Mouse (Mus musculus) MEL (cell line): Measurements from ENCODE around the gene Tsnaxip1. TPM values are rescaled to one million over a fixed set of nuclear protein-coding genes. Genes with fewer than 3 reads are reported as not detected.

Source experiments
- DNase-seq: peaks from one replicate; pipeline ENCODE4 v3.0.0; 2011; ENCODE audit warnings: low read depth, low spot score
- H3K27ac ChIP-seq: 2 replicates; pipeline ENCODE4 v1.5.1; 2012; ENCODE audit warnings: low read depth, mild to moderate bottlenecking, control low read depth, low read length, moderate library complexity; ENCODE audit not compliant: control insufficient read depth
- H3K27me3 ChIP-seq, 2 experiments: fragments of 150-350 bp in 1 of 2; sonication (generic) in 1 of 2; 2 replicates each; pipeline ENCODE4 v1.6.1; 2012; ENCODE audit warnings: low read length in 2 of 2, mild to moderate bottlenecking in 2 of 2, improper control_type of control experiment in 1 of 2, moderate library complexity in 1 of 2; ENCODE audit not compliant: insufficient read depth in 2 of 2, control insufficient read depth in 1 of 2
- H3K36me3 ChIP-seq, 2 experiments: 2 replicates each; pipeline ENCODE4 v1.6.1; 2012 to 2014; ENCODE audit warnings: low read length in 2 of 2, improper control_type of control experiment in 1 of 2, inconsistent platforms in 1 of 2, mild to moderate bottlenecking in 1 of 2; ENCODE audit not compliant: insufficient read depth in 2 of 2, control insufficient read depth in 1 of 2
- H3K4me1 ChIP-seq, 2 experiments: fragments of 150-350 bp in 1 of 2; sonication (generic) in 1 of 2; 2 replicates each; pipeline ENCODE4 v1.6.1; 2012; ENCODE audit warnings: low read length in 2 of 2, improper control_type of control experiment in 1 of 2, mild to moderate bottlenecking in 1 of 2; ENCODE audit not compliant: insufficient read depth in 2 of 2, control insufficient read depth in 1 of 2
- H3K4me3 ChIP-seq, 2 experiments: fragments of 150-350 bp in 1 of 2; sonication (generic) in 1 of 2; 2 replicates each; pipeline ENCODE4 v1.5.1; 2012; ENCODE audit warnings: low read depth in 2 of 2, low read length in 2 of 2, mild to moderate bottlenecking in 2 of 2, moderate library complexity in 2 of 2, control low read depth in 1 of 2, improper control_type of control experiment in 1 of 2; ENCODE audit not compliant: control insufficient read depth in 1 of 2, insufficient read depth in 1 of 2
- H3K79me2 ChIP-seq: 2 replicates; pipeline ENCODE4 v1.6.1; 2012; ENCODE audit warnings: mild to moderate bottlenecking, low read length, moderate library complexity; ENCODE audit not compliant: control insufficient read depth, poor library complexity, insufficient read depth
- H3K9ac ChIP-seq: 2 replicates; pipeline ENCODE4 v1.6.1; 2012; ENCODE audit warnings: low read depth, mild to moderate bottlenecking, control low read depth, low read length, moderate library complexity; ENCODE audit not compliant: control insufficient read depth, poor library complexity, severe bottlenecking
- H3K9me3 ChIP-seq: fragments of 150-350 bp; sonication (generic); replicated peaks from 2 replicates; pipeline ENCODE4 v1.6.1; 2012; ENCODE audit warnings: mild to moderate bottlenecking, low read length, improper control_type of control experiment, moderate library complexity; ENCODE audit not compliant: insufficient read depth
- CHD1 ChIP-seq: IDR thresholded peaks from 2 replicates; pipeline ENCODE4 v1.6.1; 2012; ENCODE audit warnings: low read depth, mild to moderate bottlenecking, inconsistent platforms, low read length, improper control_type of control experiment
- CHD2 ChIP-seq: IDR thresholded peaks from 2 replicates; pipeline ENCODE4 v1.6.1; 2011; ENCODE audit warnings: low read length, improper control_type of control experiment
- E2F4 ChIP-seq: IDR thresholded peaks from 2 replicates; pipeline ENCODE4 v1.6.1; 2011; ENCODE audit warnings: low read depth, low read length, improper control_type of control experiment, borderline replicate concordance
- EP300 ChIP-seq, 2 experiments: IDR thresholded peaks; 2 replicates each; pipeline ENCODE4 v1.6.1; 2011; ENCODE audit warnings: improper control_type of control experiment in 2 of 2, low read length in 2 of 2, low read depth in 1 of 2, mild to moderate bottlenecking in 1 of 2
- ETS1 ChIP-seq: IDR thresholded peaks from 2 replicates; pipeline ENCODE4 v1.6.1; 2012; ENCODE audit warnings: low read depth, mild to moderate bottlenecking, inconsistent platforms, low read length, improper control_type of control experiment, moderate library complexity
- GABPA ChIP-seq: IDR thresholded peaks from 2 replicates; pipeline ENCODE4 v1.6.1; 2012; ENCODE audit warnings: low read depth, mild to moderate bottlenecking, inconsistent platforms, low read length, improper control_type of control experiment, moderate library complexity
- GATA1 ChIP-seq: IDR thresholded peaks from 2 replicates; pipeline ENCODE4 v1.6.1; 2011; ENCODE audit warnings: low read depth, low read length, improper control_type of control experiment
- HCFC1 ChIP-seq: IDR thresholded peaks from 2 replicates; pipeline ENCODE4 v1.6.1; 2012; ENCODE audit warnings: low read depth, mild to moderate bottlenecking, inconsistent platforms, low read length, improper control_type of control experiment, moderate library complexity
- MAZ ChIP-seq: IDR thresholded peaks from 2 replicates; pipeline ENCODE4 v1.6.1; 2012; ENCODE audit warnings: low read depth, mild to moderate bottlenecking, inconsistent platforms, low read length, improper control_type of control experiment
- MEF2A ChIP-seq: IDR thresholded peaks from 2 replicates; pipeline ENCODE4 v1.6.1; 2014; ENCODE audit warnings: low read depth, mild to moderate bottlenecking, inconsistent platforms, low read length, improper control_type of control experiment; ENCODE audit not compliant: poor library complexity, insufficient replicate concordance, severe bottlenecking; ENCODE audit errors: extremely low read depth
- MYB ChIP-seq: IDR thresholded peaks from 2 replicates; pipeline ENCODE4 v1.6.1; 2011; ENCODE audit warnings: mild to moderate bottlenecking, low read depth, low read length, improper control_type of control experiment
- MYC ChIP-seq: IDR thresholded peaks from 2 replicates; pipeline ENCODE4 v1.6.1; 2011; ENCODE audit warnings: low read depth, mild to moderate bottlenecking, low read length, improper control_type of control experiment, moderate library complexity
- NELFE ChIP-seq: IDR thresholded peaks from 2 replicates; pipeline ENCODE4 v1.6.1; 2011; ENCODE audit warnings: low read depth, low read length, improper control_type of control experiment
- NRF1 ChIP-seq: IDR thresholded peaks from 2 replicates; pipeline ENCODE4 v1.6.1; 2014; ENCODE audit warnings: low read depth, mild to moderate bottlenecking, inconsistent platforms, low read length, improper control_type of control experiment, moderate library complexity; ENCODE audit not compliant: poor library complexity, insufficient read depth, severe bottlenecking
- POLR2A ChIP-seq, 2 experiments: IDR thresholded peaks; 2 replicates each; pipeline ENCODE4 v1.6.1; 2011 to 2012; ENCODE audit warnings: low read length in 2 of 2, mild to moderate bottlenecking in 2 of 2, control low read depth in 1 of 2, improper control_type of control experiment in 1 of 2, low read depth in 1 of 2, moderate library complexity in 1 of 2; ENCODE audit not compliant: control insufficient read depth in 1 of 2, insufficient read depth in 1 of 2, poor library complexity in 1 of 2
- POLR2AphosphoS5 ChIP-seq: IDR thresholded peaks from 2 replicates; pipeline ENCODE4 v1.6.1; 2012; ENCODE audit warnings: low read depth, borderline replicate concordance, mild to moderate bottlenecking, inconsistent platforms, low read length, moderate library complexity, mixed read lengths
- RCOR1 ChIP-seq: IDR thresholded peaks from 2 replicates; pipeline ENCODE4 v1.6.1; 2012; ENCODE audit warnings: low read depth, mild to moderate bottlenecking, inconsistent platforms, low read length, improper control_type of control experiment
- SIN3A ChIP-seq: IDR thresholded peaks from 2 replicates; pipeline ENCODE4 v1.6.1; 2012; ENCODE audit warnings: low read length, improper control_type of control experiment, inconsistent platforms
- TAL1 ChIP-seq: IDR thresholded peaks from 2 replicates; pipeline ENCODE4 v1.6.1; 2012; ENCODE audit warnings: mild to moderate bottlenecking, inconsistent platforms, low read length, moderate library complexity, mixed read lengths
- TBP ChIP-seq: IDR thresholded peaks from 2 replicates; pipeline ENCODE4 v1.8.0; 2011; ENCODE audit warnings: low read depth, low read length, improper control_type of control experiment
- TCF12 ChIP-seq: IDR thresholded peaks from 2 replicates; pipeline ENCODE4 v1.6.1; 2014; ENCODE audit warnings: low read depth, mild to moderate bottlenecking, inconsistent platforms, low read length, improper control_type of control experiment, moderate library complexity
- UBTF ChIP-seq: IDR thresholded peaks from 2 replicates; pipeline ENCODE4 v1.6.1; 2012; ENCODE audit warnings: low read depth, mild to moderate bottlenecking, inconsistent platforms, low read length, improper control_type of control experiment, moderate library complexity, borderline replicate concordance; ENCODE audit not compliant: insufficient read depth
- USF1 ChIP-seq: IDR thresholded peaks from 2 replicates; pipeline ENCODE4 v1.6.1; 2014; ENCODE audit warnings: low read depth, mild to moderate bottlenecking, inconsistent platforms, low read length, improper control_type of control experiment, moderate library complexity
- USF2 ChIP-seq, 2 experiments: IDR thresholded peaks; 2 replicates each; pipeline ENCODE4 v1.6.1; 2011 to 2012; ENCODE audit warnings: improper control_type of control experiment in 2 of 2, low read length in 2 of 2, borderline replicate concordance in 1 of 2, inconsistent platforms in 1 of 2, low read depth in 1 of 2, mild to moderate bottlenecking in 1 of 2; ENCODE audit not compliant: insufficient read depth in 1 of 2
- ZC3H11A ChIP-seq: IDR thresholded peaks from 2 replicates; pipeline ENCODE4 v1.6.1; 2012; ENCODE audit warnings: low read depth, mild to moderate bottlenecking, inconsistent platforms, low read length, improper control_type of control experiment
- ZKSCAN1 ChIP-seq: IDR thresholded peaks from 2 replicates; pipeline ENCODE4 v1.6.1; 2012; ENCODE audit warnings: low read depth, mild to moderate bottlenecking, inconsistent platforms, low read length, improper control_type of control experiment, moderate library complexity
- ZMIZ1 ChIP-seq: IDR thresholded peaks from 2 replicates; pipeline ENCODE4 v1.6.1; 2012; ENCODE audit warnings: low read depth, mild to moderate bottlenecking, inconsistent platforms, low read length, improper control_type of control experiment, moderate library complexity
- ZNF384 ChIP-seq: IDR thresholded peaks from 2 replicates; pipeline ENCODE4 v1.6.1; 2012; ENCODE audit warnings: low read depth, mild to moderate bottlenecking, inconsistent platforms, low read length, improper control_type of control experiment
- polyA plus RNA-seq, 2 experiments: library from polyadenylated mRNA; stranded (reverse) in 1 of 2; unstranded in 1 of 2; fragments of >175 nt in 1 of 2; fragments of >200 nt in 1 of 2; gene quantifications; 2 replicates each; pipeline versions ENCODE4 v1.2.1 to v1.2.4; 2012; ENCODE audit warnings: low replicate concordance in 2 of 2, low read depth in 1 of 2; ENCODE audit not compliant: insufficient read length in 2 of 2, insufficient read depth in 1 of 2, missing spikeins in 1 of 2
- total RNA-seq: library from RNA; depleted of rRNA; stranded (reverse); fragments of 300-350 nt; gene quantifications from 2 replicates; pipeline ENCODE4 v1.2.3, GENCODE M21; 2012

Tsnaxip1 gene
- total and polyA plus RNA-seq, 3 experiments, result 0.10 TPM; not detected in 2

DNA sequence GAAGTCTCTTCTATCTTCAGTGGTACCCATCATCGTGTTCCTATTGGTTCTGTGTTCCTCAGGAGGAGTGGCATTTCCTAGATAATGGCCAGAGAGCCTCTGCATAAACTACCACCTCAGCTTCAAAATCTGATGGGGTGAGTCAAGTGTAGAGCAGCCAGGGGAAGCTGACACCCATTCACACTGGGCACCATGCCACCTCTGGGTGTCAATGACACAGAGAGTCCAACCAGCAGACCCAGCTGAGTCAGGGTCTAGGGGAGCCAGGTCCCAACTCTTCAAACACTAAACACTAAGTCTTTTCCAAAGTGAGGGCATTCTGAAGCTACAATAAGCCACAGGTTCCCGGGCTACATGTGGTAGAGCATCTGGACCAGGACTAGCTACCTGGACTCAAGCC, 19.1 kb upstream of the Tsnaxip1 start:
- Histone ChIP-seq H3K4me3 (no peak overlapping the region), H3K79me2 (peaks cover 3% of the 10 kb centered on the region; the same call in 1 of the 2 replicates), H3K27ac (peak overlapping the region; percentile 56), H3K27me3 (no peaks in the 10 kb centered on the region)
- DNase-seq, result peak; percentile 85
- TF ChIP-seq TCF12, result 0 out of 2 replicates have a peak, but pooled peaks have one; percentile 20
- peak; percentile 47; the same call in 1 of the 2 replicates for TF ChIP-seq TBP
- TF ChIP-seq USF2 (IDR thresholded peaks at IDR 0.05; ENCODE audit: borderline replicate concordance in 1 of 2, insufficient read depth in 1 of 2, low read depth in 1 of 2, low read length in 2 of 2), result no peak
- no peak for TF ChIP-seq HCFC1
- peak; percentile 16; the same call in 1 of the 2 replicates for TF ChIP-seq GATA1
- peak in 1 of 2 experiments; percentile 3; a peak in 3 of 4 replicates for TF ChIP-seq EP300 (IDR thresholded peaks at IDR 0.05; ENCODE audit: low read depth in 1 of 2, low read length in 2 of 2)
- TF ChIP-seq ETS1, result peak; percentile 27; the same call in 1 of the 2 replicates
- peak; percentile 51; the same call in 1 of the 2 replicates for TF ChIP-seq SIN3A
- TF ChIP-seq, all 39 proteins: peak for 6
- Histone ChIP-seq H3K36me3 (peaks cover 0 to 54% of the 10 kb centered on the region in 2 experiments; a peak in 2 of 4 replicates), H3K9ac (no peak overlapping the region), H3K4me1 (peaks cover 35 to 46% of the 10 kb centered on the region in 2 experiments), H3K9me3 (no peaks in the 10 kb centered on the region)

DNA sequence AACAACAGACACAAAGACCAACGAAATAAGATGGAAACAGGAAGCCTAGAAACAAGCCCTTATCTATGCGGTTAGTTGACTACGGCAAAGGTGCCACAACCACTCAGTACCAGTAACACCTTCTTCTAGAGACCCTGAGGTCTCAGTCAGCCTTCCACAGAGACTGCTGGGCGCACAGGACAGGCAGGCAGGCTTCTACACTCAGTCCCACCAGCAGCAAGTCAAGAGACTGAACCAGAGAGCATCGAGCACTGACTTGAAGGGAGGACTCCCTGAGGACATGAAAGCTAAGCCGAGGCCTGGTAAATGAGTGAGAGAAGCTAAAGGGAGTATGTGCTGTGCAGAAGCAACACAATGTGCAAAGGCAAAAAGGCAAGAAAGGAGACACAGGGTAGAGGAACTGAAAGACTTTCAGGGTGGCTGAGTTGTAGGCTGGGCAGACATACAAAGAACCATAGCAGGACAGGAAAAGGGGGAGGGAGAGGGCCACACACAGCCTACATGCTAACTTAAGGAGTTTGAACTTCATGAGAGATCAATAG, 17.2 kb upstream of the Tsnaxip1 start:
- Histone ChIP-seq H3K9me3 (no peaks in the 10 kb centered on the region), H3K9ac (peak overlapping the region; percentile 40), H3K4me1 (peaks cover 35 to 46% of the 10 kb centered on the region in 2 experiments), H3K27ac (peak overlapping the region; percentile 83), H3K4me3 (peak overlapping the region in 1 of 2 experiments; percentile 14; a peak in 2 of 4 replicates), H3K79me2 (peaks cover 3% of the 10 kb centered on the region; the same call in 1 of the 2 replicates), H3K27me3 (no peaks in the 10 kb centered on the region), H3K36me3 (peaks cover 0 to 56% of the 10 kb centered on the region in 2 experiments; a peak in 2 of 4 replicates)
- DNase-seq, result peak; percentile 78
- TF ChIP-seq NELFE, result no peak
- no peak for TF ChIP-seq MYC
- TF ChIP-seq POLR2AphosphoS5, result no peak
- no peak for TF ChIP-seq ZNF384
- TF ChIP-seq RCOR1, result no peak; the same call in 1 of the 2 replicates
- TF ChIP-seq MAZ, result no peak
- no peak for TF ChIP-seq CHD1
- no peak for TF ChIP-seq MYB
- no peak for TF ChIP-seq ZMIZ1
- TF ChIP-seq CHD2, result no peak
- TF ChIP-seq GABPA, result no peak
- TF ChIP-seq USF2 (IDR thresholded peaks at IDR 0.05; ENCODE audit: borderline replicate concordance in 1 of 2, insufficient read depth in 1 of 2, low read depth in 1 of 2, low read length in 2 of 2), result no peak
- no peak for TF ChIP-seq ZC3H11A
- no peak for TF ChIP-seq E2F4
- TF ChIP-seq POLR2A (IDR thresholded peaks at IDR 0.05; ENCODE audit: control insufficient read depth in 1 of 2, insufficient read depth in 1 of 2, low read depth in 1 of 2, low read length in 2 of 2, poor library complexity in 1 of 2), result no peak
- TF ChIP-seq TCF12, result 0 out of 2 replicates have a peak, but pooled peaks have one; percentile 14
- no peak for TF ChIP-seq NRF1
- TF ChIP-seq HCFC1, result 0 out of 2 replicates have a peak, but pooled peaks have one; percentile 32
- TF ChIP-seq MEF2A, result no peak
- TF ChIP-seq EP300 (IDR thresholded peaks at IDR 0.05; ENCODE audit: low read depth in 1 of 2, low read length in 2 of 2), result peak; percentile 71 to 72; a peak in 3 of 4 replicates
- 0 out of 2 replicates have a peak, but pooled peaks have one; percentile 5 for TF ChIP-seq TAL1
- peak; percentile 44; the same call in 1 of the 2 replicates for TF ChIP-seq ETS1
- TF ChIP-seq UBTF, result no peak
- TF ChIP-seq ZKSCAN1, result no peak
- TF ChIP-seq USF1, result no peak
